Mouse (Mus musculus) liver, embryonic 14.5 days (tissue): ENCODE data around the gene Atrnl1.

ENCODE experiments used
- CTCF ChIP-seq: IDR thresholded peaks from 2 replicates; pipeline ENCODE4 v1.5.1; 2016; ENCODE audit warnings: antibody characterized with exemption, low read depth, control low read depth
- EP300 ChIP-seq: IDR thresholded peaks from 2 replicates; pipeline ENCODE4 v1.6.1; 2016; ENCODE audit warnings: antibody characterized with exemption, low read depth

DNA sequence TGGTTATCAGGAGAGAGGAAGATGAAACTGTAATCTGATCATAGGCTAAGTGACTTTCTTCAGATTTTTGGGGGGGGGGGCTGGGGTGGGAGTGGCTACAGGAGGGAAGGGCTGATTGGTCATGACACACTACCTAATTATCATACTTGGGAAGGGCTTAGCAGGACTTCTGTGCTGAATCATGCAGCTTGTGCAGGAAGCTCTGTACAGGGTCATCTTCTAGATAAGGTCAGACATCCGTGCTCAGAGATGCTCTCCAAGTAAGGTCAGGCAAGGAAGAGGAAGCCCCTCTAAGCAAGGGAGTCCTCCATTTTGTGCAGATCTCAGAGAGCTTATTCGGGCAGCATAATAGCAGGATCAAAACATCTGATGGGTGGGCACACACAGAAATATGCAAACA, 454.7 kb downstream of the Atrnl1 start:
- no peak for TF ChIP-seq CTCF
- no peak for TF ChIP-seq EP300
